Mouse (Mus musculus) hindbrain, postnatal 0 days (tissue): Measurements from ENCODE around the gene Rtn2. TPM values are rescaled to one million over a fixed set of nuclear protein-coding genes. Genes with fewer than 3 reads are reported as not detected.

Source experiments
- ATAC-seq: fragments of 200-750 bp; cut with Nextera tagmentation; 2 replicates; pipeline ENCODE4 v1.8.0; 2017; ENCODE audit warnings: mild to moderate bottlenecking, moderate TSS enrichment, moderate library complexity
- DNase-seq: peaks from one replicate; pipeline ENCODE4 v3.0.0-alpha.2; 2015; ENCODE audit warnings: low spot score
- H3K27ac ChIP-seq: fragments of 300-500 bp; sonication (generic); 2 replicates; pipeline ENCODE4 v1.5.1; 2014; ENCODE audit warnings: mild to moderate bottlenecking
- H3K27me3 ChIP-seq: fragments of 300-500 bp; sonication (generic); 2 replicates; pipeline ENCODE4 v1.6.1; 2014; ENCODE audit warnings: low read length, mixed read lengths; ENCODE audit not compliant: insufficient read depth
- H3K36me3 ChIP-seq: fragments of 300-500 bp; sonication (generic); 2 replicates; pipeline ENCODE4 v1.6.1; 2014; ENCODE audit warnings: low read length, mixed read lengths; ENCODE audit not compliant: insufficient read depth
- H3K4me1 ChIP-seq: fragments of 300-500 bp; sonication (generic); 2 replicates; pipeline ENCODE4 v1.6.1; 2014; ENCODE audit warnings: antibody characterized with exemption, low read length, mixed read lengths; ENCODE audit not compliant: insufficient read depth
- H3K4me2 ChIP-seq: fragments of 300-500 bp; sonication (generic); 2 replicates; pipeline ENCODE4 v1.6.1; 2014; ENCODE audit warnings: low read depth, mild to moderate bottlenecking, low read length, moderate library complexity, mixed read lengths
- H3K4me3 ChIP-seq: fragments of 300-500 bp; sonication (generic); 2 replicates; pipeline ENCODE4 v1.5.1; 2014; ENCODE audit warnings: low read length
- H3K9ac ChIP-seq: fragments of 300-500 bp; sonication (generic); replicated peaks from 2 replicates; pipeline ENCODE4 v1.6.1; 2014; ENCODE audit warnings: mild to moderate bottlenecking, low read length, moderate library complexity, mixed read lengths
- H3K9me3 ChIP-seq: fragments of 300-500 bp; sonication (generic); 2 replicates; pipeline ENCODE4 v1.6.1; 2016; ENCODE audit warnings: low read length, mixed read lengths
- CTCF ChIP-seq: IDR thresholded peaks from 2 replicates; pipeline ENCODE4 v1.5.1; 2016; ENCODE audit warnings: antibody characterized with exemption, control low read depth, low read depth
- WGBS: fragments of 180-500 bp; shearing (Covaris S2); extraction: QIAGEN DNeasy Blood & Tissue Kit; methylation state at CpG from one replicate; pipeline ENCODE4 v1.1.7; 2014; 5-methylcytosine and 5-hydroxymethylcytosine counted together
- polyA plus RNA-seq: library from polyadenylated mRNA; unstranded; fragments of >200 nt; fragmentation: Nextera tagmentation; extraction: Ambion mirVana; gene quantifications from 2 replicates; pipeline ENCODE4 v1.2.1, GENCODE M21; 2015
- total RNA-seq: library from RNA; depleted of rRNA; stranded (reverse); fragments of >200 nt; gene quantifications from 2 replicates; pipeline ENCODE4 v1.2.3, GENCODE M21; 2014; rRNA removed

The Rtn2 gene
- total RNA-seq: 151 and 155 TPM in 2 replicates
- 98.4 and 101 TPM in 2 replicates for polyA plus RNA-seq

- Histone ChIP-seq H3K4me1 (no peaks in the 10 kb centered on the region), H3K27ac (peak within 1 kb of the TSS; percentile 87), H3K27me3 (peaks cover 37% of the 10 kb centered on the region), H3K9me3 (no peaks in the 10 kb centered on the region), H3K9ac (peak within 1 kb of the TSS; percentile 95), H3K36me3 (0 out of 2 replicates have a peak, but pooled peaks cover 3% of the 10 kb centered on the region), H3K4me2 (peak within 1 kb of the TSS; percentile 73), H3K4me3 (peak within 1 kb of the TSS; percentile 72)
- TF ChIP-seq CTCF: no peak
- 1% methylated on average over 36 of the region's 37 CpGs for WGBS
- peak; percentile 81 for ATAC-seq
- DNase-seq: peak; percentile 90
Measured at GRCm38 (mm10) chr7:19282385-19282784, at the start of gene Rtn2. Gene Rtn2, plus strand, starts transcription at chr7:19282624.

GRCm38 (mm10) chr7:19234652-19235051 is 47.8 kb upstream of the Rtn2 start:
- H3K9me3 ChIP-seq: no peaks in the 10 kb centered on the region
- no peak overlapping the region for H3K9ac ChIP-seq
- no peak for ATAC-seq
- H3K4me2 ChIP-seq: no peak overlapping the region
- no peaks in the 10 kb centered on the region for H3K27me3 ChIP-seq
- no peak overlapping the region for H3K27ac ChIP-seq
- DNase-seq: no peak
- TF ChIP-seq CTCF: no peak
- no peaks in the 10 kb centered on the region for H3K36me3 ChIP-seq
- no peak overlapping the region for H3K4me3 ChIP-seq
- H3K4me1 ChIP-seq: no peaks in the 10 kb centered on the region; the same call in 1 of the 2 replicates
- 79% methylated on average over 5 of the region's 5 CpGs for WGBS

- ATAC-seq: no peak
- WGBS: 93% methylated on average over 2 of the region's 2 CpGs
- Histone ChIP-seq H3K27ac (no peak overlapping the region), H3K4me2 (no peak overlapping the region), H3K27me3 (no peaks in the 10 kb centered on the region), H3K9ac (no peak overlapping the region), H3K4me1 (no peaks in the 10 kb centered on the region), H3K36me3 (no peaks in the 10 kb centered on the region), H3K9me3 (no peaks in the 10 kb centered on the region), H3K4me3 (no peak overlapping the region)
- no peak for DNase-seq
- no peak for TF ChIP-seq CTCF
Measured at GRCm38 (mm10) chr7:19235092-19235671, 47.2 kb upstream of the Rtn2 start.

- DNase-seq (peak; percentile 38), ATAC-seq (no peak)
- H3K27ac ChIP-seq: no peak overlapping the region
- no peak overlapping the region for H3K9ac ChIP-seq
- H3K4me2 ChIP-seq: no peak overlapping the region
- no peak overlapping the region for H3K4me3 ChIP-seq
- no peak for TF ChIP-seq CTCF
- no peaks in the 10 kb centered on the region for H3K4me1 ChIP-seq
- no peaks in the 10 kb centered on the region for H3K36me3 ChIP-seq
- WGBS: 67% methylated on average over 2 of the region's 2 CpGs
- no peaks in the 10 kb centered on the region for H3K9me3 ChIP-seq
- H3K27me3 ChIP-seq: no peaks in the 10 kb centered on the region
Measured at GRCm38 (mm10) chr7:19236411-19236810, 46.0 kb upstream of the Rtn2 start.

GRCm38 (mm10) chr7:19238344-19238743 is 44.1 kb upstream of the Rtn2 start:
- WGBS: 94% methylated on average over 4 of the region's 4 CpGs
- Histone ChIP-seq H3K36me3 (no peaks in the 10 kb centered on the region), H3K9ac (no peak overlapping the region), H3K27ac (no peak overlapping the region), H3K27me3 (no peaks in the 10 kb centered on the region), H3K9me3 (no peaks in the 10 kb centered on the region), H3K4me3 (no peak overlapping the region), H3K4me1 (no peaks in the 10 kb centered on the region), H3K4me2 (no peak overlapping the region)
- TF ChIP-seq CTCF: no peak
- ATAC-seq (no peak), DNase-seq (no peak)

- Histone ChIP-seq H3K4me3 (no peak overlapping the region), H3K27me3 (no peaks in the 10 kb centered on the region), H3K4me2 (no peak overlapping the region), H3K27ac (peak overlapping the region; percentile 0; the same call in 1 of the 2 replicates), H3K36me3 (no peaks in the 10 kb centered on the region), H3K9me3 (no peaks in the 10 kb centered on the region), H3K4me1 (no peaks in the 10 kb centered on the region), H3K9ac (no peak overlapping the region)
- peak; percentile 97 for TF ChIP-seq CTCF
- 0% methylated on average over 1 of the region's 1 CpGs for WGBS
- DNase-seq: peak; percentile 91
- ATAC-seq: peak; percentile 94
Measured at GRCm38 (mm10) chr7:19239423-19239822, 43.0 kb upstream of the Rtn2 start.

- no peaks in the 10 kb centered on the region for H3K9me3 ChIP-seq
- no peak for TF ChIP-seq CTCF
- H3K4me3 ChIP-seq: no peak overlapping the region
- peak overlapping the region; percentile 0; the same call in 1 of the 2 replicates for H3K27ac ChIP-seq
- no peak for ATAC-seq
- no peaks in the 10 kb centered on the region for H3K27me3 ChIP-seq
- no peaks in the 10 kb centered on the region for H3K4me1 ChIP-seq
- 61% methylated on average over 4 of the region's 4 CpGs for WGBS
- no peak overlapping the region for H3K4me2 ChIP-seq
- no peak for DNase-seq
- no peak overlapping the region for H3K9ac ChIP-seq
- H3K36me3 ChIP-seq: no peaks in the 10 kb centered on the region; the same call in 1 of the 2 replicates
Measured at GRCm38 (mm10) chr7:19239986-19240385, 42.4 kb upstream of the Rtn2 start.
